Mouse (Mus musculus): ENCODE measurements around the gene Tlnrd1. TPM values are rescaled to one million over a fixed set of nuclear protein-coding genes. Genes with fewer than 3 reads are reported as not detected.
"Not testable (repeated sequence)": the region's sequence is repeated elsewhere in the genome, so short reads cannot be mapped to it uniquely, and the experiment has no call there.

The Tlnrd1 gene
- total RNA-seq (2021) = 10 to 100 TPM; 20.0 to 20.8 TPM

GRCm38 (mm10) chr7:83884021-83884658 is at the start of gene Tlnrd1, which contains the start of gene Mesd:
Gene Tlnrd1 (minus strand): TSS chr7:83884305.
Gene Mesd (plus strand): TSS chr7:83884466.
- DNase-seq = peak; percentile 90 to 91

GRCm38 (mm10) chr7:83921637-83922036 is 37.5 kb upstream of the Tlnrd1 start:
- DNase-seq = no peak

- no peak for DNase-seq
Observed at GRCm38 (mm10) chr7:83920241-83920640, 36.1 kb upstream of the Tlnrd1 start.

GRCm38 (mm10) chr7:83914566-83914965 is 30.5 kb upstream of the Tlnrd1 start:
- DNase-seq = peak; percentile 78 to 83

GRCm38 (mm10) chr7:83913995-83914394 is 29.9 kb upstream of the Tlnrd1 start:
- DNase-seq = no peak

GRCm38 (mm10) chr7:83913405-83913932 is 29.4 kb upstream of the Tlnrd1 start:
- no peak for DNase-seq

- DNase-seq = no peak
Observed at GRCm38 (mm10) chr7:83911909-83912308, 27.8 kb upstream of the Tlnrd1 start.

GRCm38 (mm10) chr7:83904831-83905230 is 20.7 kb upstream of the Tlnrd1 start:
- no peak for DNase-seq

GRCm38 (mm10) chr7:83902296-83903145 is 18.4 kb upstream of the Tlnrd1 start:
- DNase-seq = no peak

GRCm38 (mm10) chr7:83901425-83901824 is 17.3 kb upstream of the Tlnrd1 start:
- no peak for DNase-seq

- DNase-seq = no peak
Observed at GRCm38 (mm10) chr7:83900519-83900918, 16.4 kb upstream of the Tlnrd1 start.

- DNase-seq = no peak
Observed at GRCm38 (mm10) chr7:83898267-83898666, 14.2 kb upstream of the Tlnrd1 start.

- DNase-seq = no peak
Observed at GRCm38 (mm10) chr7:83896077-83896740, 12.1 kb upstream of the Tlnrd1 start.

GRCm38 (mm10) chr7:83894348-83894747 is 10.2 kb upstream of the Tlnrd1 start:
- no peak for DNase-seq

GRCm38 (mm10) chr7:83892333-83892669 is 8.2 kb upstream of the Tlnrd1 start:
- DNase-seq = no peak

GRCm38 (mm10) chr7:83891433-83892332 is 7.6 kb upstream of the Tlnrd1 start:
- peak; percentile 97 for DNase-seq

GRCm38 (mm10) chr7:83889946-83890345 is 5.8 kb upstream of the Tlnrd1 start:
- DNase-seq = not testable (repeated sequence)

- DNase-seq = no peak
Observed at GRCm38 (mm10) chr7:83889383-83889782, 5.3 kb upstream of the Tlnrd1 start.

- no peak for DNase-seq
Observed at GRCm38 (mm10) chr7:83886366-83887129, 2.4 kb upstream of the Tlnrd1 start.

GRCm38 (mm10) chr7:83885835-83886234 is 1.7 kb upstream of the Tlnrd1 start:
- no peak for DNase-seq

GRCm38 (mm10) chr7:83884921-83885532 is 922 bp upstream of the Tlnrd1 start:
- DNase-seq = no peak

Measured in layer of hippocampus, postnatal 36 days (tissue).